Mouse (Mus musculus) heart, embryonic 11.5 days (tissue): ENCODE data around the gene Tll1. TPM values are rescaled to one million over a fixed set of nuclear protein-coding genes. Genes with fewer than 3 reads are reported as not detected.

ENCODE experiments used
- ATAC-seq: fragments of 200-750 bp; cut with Nextera tagmentation; replicated peaks from 2 replicates; pipeline ENCODE4 v1.8.0; 2017; ENCODE audit warnings: moderate library complexity; ENCODE audit not compliant: insufficient number of reproducible peaks, low FRiP score, low TSS enrichment
- H3K27ac ChIP-seq: fragments of 300-500 bp; sonication (generic); 2 replicates; pipeline ENCODE4 v1.5.1; 2014; ENCODE audit warnings: mild to moderate bottlenecking, low read depth, low read length
- H3K27me3 ChIP-seq: fragments of 300-500 bp; sonication (generic); 2 replicates; pipeline ENCODE4 v1.6.1; 2014; ENCODE audit warnings: mild to moderate bottlenecking, low read length, mixed read lengths; ENCODE audit not compliant: control insufficient read depth, insufficient read depth
- H3K36me3 ChIP-seq: fragments of 300-500 bp; sonication (generic); 2 replicates; pipeline ENCODE4 v1.6.1; 2014; ENCODE audit warnings: mild to moderate bottlenecking, low read length, moderate library complexity, mixed read lengths; ENCODE audit not compliant: control insufficient read depth, insufficient read depth
- H3K4me1 ChIP-seq: fragments of 300-500 bp; sonication (generic); 2 replicates; pipeline ENCODE4 v1.6.1; 2014; ENCODE audit warnings: low read length; ENCODE audit not compliant: control insufficient read depth, insufficient read depth
- H3K4me2 ChIP-seq: fragments of 300-500 bp; sonication (generic); 2 replicates; pipeline ENCODE4 v1.6.1; 2014; ENCODE audit warnings: mild to moderate bottlenecking, moderate library complexity
- H3K4me3 ChIP-seq: fragments of 300-500 bp; sonication (generic); 2 replicates; pipeline ENCODE4 v1.5.1; 2014; ENCODE audit warnings: low read depth, low read length
- H3K9ac ChIP-seq: fragments of 300-500 bp; sonication (generic); 2 replicates; pipeline ENCODE4 v1.6.1; 2014; ENCODE audit warnings: mild to moderate bottlenecking, low read depth, low read length, moderate library complexity
- H3K9me3 ChIP-seq: fragments of 300-500 bp; sonication (generic); replicated peaks from 2 replicates; pipeline ENCODE4 v1.6.1; 2016; ENCODE audit warnings: low read length; ENCODE audit not compliant: control insufficient read depth
- WGBS: fragments of 180-500 bp; shearing (Covaris S2); extraction: QIAGEN DNeasy Blood & Tissue Kit; methylation state at CpG from one replicate; pipeline ENCODE4 v1.1.7; 2014; ENCODE audit not compliant: insufficient replicate concordance; 5-methylcytosine and 5-hydroxymethylcytosine counted together
- polyA plus RNA-seq: library from polyadenylated mRNA; unstranded; fragments of >200 nt; fragmentation: Nextera tagmentation; extraction: Ambion mirVana; gene quantifications from 2 replicates; pipeline ENCODE4 v1.2.1, GENCODE M21; 2014

Tll1 gene
- polyA plus RNA-seq, 1 experiment from 2014 or later, result 1.5 TPM

DNA sequence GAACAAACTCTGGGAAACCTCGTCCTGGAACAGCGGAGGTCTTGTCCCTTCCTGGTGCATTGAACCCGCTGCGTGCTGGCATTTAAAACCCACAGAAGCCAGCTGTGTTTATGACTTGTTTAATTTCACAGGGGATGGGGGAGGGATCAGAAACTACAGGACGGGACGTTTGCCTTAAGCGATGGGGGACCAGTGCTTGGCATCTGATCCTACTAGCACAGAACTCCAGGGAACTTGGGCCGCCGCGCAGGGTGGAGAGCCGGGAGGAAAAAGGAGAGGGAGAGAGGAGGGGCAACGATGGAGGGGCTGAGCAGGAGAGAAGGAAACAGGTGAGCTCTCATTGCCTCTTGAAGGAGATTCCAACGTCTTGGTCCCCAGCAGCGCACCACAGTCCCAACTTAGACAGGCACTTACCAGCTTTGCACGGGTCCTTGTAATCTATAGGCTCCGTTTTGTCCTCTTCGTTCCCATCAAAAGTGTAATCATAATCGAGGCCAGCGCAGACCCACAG is 1.2 kb downstream of the Tll1 start:
- WGBS, result under 1% methylated on average over 19 of the region's 19 CpGs

DNA sequence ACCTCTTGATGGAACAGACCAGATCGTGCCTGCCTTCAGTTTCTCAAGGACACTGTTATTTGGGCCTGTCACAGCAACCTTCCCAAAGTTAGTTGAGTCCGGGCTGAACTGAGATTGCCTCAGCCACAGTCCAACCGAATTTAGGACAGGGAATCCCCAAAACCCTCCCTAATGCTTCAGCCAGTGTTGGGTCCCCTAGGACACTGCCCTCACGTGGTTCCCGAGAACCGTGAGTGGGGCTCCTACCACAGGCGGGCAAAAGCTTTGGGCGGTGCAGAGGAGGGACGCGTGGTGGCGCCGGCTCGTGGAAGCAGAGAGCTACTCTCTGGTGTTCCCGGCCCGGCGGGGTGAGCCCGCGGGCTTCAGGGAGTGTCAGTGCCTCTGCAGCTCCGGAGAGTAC is 1.9 kb downstream of the Tll1 start:
- peak overlapping the region; percentile 65 for H3K4me3 ChIP-seq
- WGBS, result under 1% methylated on average over 19 of the region's 19 CpGs
- peak; percentile 64; the same call in 1 of the 2 replicates for ATAC-seq

More for the DNA sequence above, 1.2 kb downstream of the Tll1 start:
- Histone ChIP-seq H3K9me3 (no peaks in the 10 kb centered on the region), H3K9ac (peak overlapping the region; percentile 73), H3K27ac (no peak overlapping the region; the same call in 1 of the 2 replicates), H3K4me1 (no peaks in the 10 kb centered on the region), H3K27me3 (peaks cover 2% of the 10 kb centered on the region; the same call in 1 of the 2 replicates), H3K4me3 (peak overlapping the region; percentile 65), H3K36me3 (no peaks in the 10 kb centered on the region), H3K4me2 (peak overlapping the region; percentile 99)
- 0 out of 2 replicates have a peak, but pooled peaks have one; percentile 16 for ATAC-seq

DNA sequence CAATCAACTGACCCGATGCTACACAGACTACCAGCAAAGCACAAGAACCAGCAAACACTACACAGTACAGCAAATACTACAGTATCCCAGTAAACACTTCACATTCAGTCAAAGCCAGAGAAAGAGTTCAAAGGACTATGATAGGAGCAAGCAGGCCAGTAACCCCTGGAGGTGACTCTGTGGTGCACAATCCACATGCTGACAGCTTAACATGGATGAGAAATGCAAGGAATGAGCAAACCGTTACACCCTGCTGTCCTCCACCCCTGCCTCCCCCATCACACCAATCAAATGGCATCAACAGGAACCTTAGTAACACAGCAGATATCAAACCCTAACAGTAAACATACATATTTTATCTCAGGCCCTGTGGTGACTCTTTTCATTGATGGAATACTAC is 7.7 kb downstream of the Tll1 start:
- Histone ChIP-seq H3K27ac (no peak overlapping the region), H3K9ac (no peak overlapping the region), H3K27me3 (no peaks in the 10 kb centered on the region), H3K4me1 (no peaks in the 10 kb centered on the region), H3K4me3 (no peak overlapping the region), H3K4me2 (no peak overlapping the region), H3K9me3 (no peaks in the 10 kb centered on the region), H3K36me3 (no peaks in the 10 kb centered on the region)
- WGBS, result 49% methylated on average over 2 of the region's 2 CpGs
- ATAC-seq, result peak; percentile 39; the same call in 1 of the 2 replicates

More for the DNA sequence above, 1.9 kb downstream of the Tll1 start:
- Histone ChIP-seq H3K27me3 (peaks cover 2% of the 10 kb centered on the region; the same call in 1 of the 2 replicates), H3K4me1 (no peaks in the 10 kb centered on the region), H3K36me3 (no peaks in the 10 kb centered on the region), H3K9me3 (no peaks in the 10 kb centered on the region), H3K9ac (peak overlapping the region; percentile 28; the same call in 1 of the 2 replicates), H3K27ac (no peak overlapping the region), H3K4me2 (peak overlapping the region; percentile 99)

DNA sequence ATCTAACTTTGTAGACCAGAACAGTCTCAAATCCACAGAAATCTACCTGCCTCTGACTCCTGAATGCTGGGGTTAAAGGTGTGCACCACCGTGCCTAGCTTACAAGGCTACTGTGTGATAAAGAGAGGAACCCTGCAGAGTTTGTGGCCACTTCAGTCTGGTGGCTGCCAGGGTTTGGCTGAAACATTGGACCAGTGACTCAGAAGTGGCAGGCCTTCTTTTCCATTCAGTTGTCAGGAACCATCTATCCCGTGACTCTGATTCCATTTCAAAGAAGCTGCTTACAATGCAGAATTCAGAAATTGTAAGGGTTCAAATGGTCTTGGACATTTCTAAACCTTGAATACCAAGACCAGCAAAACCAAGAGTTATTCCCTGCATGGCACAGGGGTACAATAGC is 12.7 kb downstream of the Tll1 start:
- no peak for ATAC-seq
- no peaks in the 10 kb centered on the region for H3K9me3 ChIP-seq
- H3K36me3 ChIP-seq, result no peaks in the 10 kb centered on the region
- H3K27ac ChIP-seq, result no peak overlapping the region
- H3K9ac ChIP-seq, result no peak overlapping the region
- H3K4me2 ChIP-seq, result no peak overlapping the region
- WGBS, result 60% methylated on average over 2 of the region's 2 CpGs
- no peaks in the 10 kb centered on the region for H3K27me3 ChIP-seq
- no peaks in the 10 kb centered on the region for H3K4me1 ChIP-seq
- H3K4me3 ChIP-seq, result no peak overlapping the region

DNA sequence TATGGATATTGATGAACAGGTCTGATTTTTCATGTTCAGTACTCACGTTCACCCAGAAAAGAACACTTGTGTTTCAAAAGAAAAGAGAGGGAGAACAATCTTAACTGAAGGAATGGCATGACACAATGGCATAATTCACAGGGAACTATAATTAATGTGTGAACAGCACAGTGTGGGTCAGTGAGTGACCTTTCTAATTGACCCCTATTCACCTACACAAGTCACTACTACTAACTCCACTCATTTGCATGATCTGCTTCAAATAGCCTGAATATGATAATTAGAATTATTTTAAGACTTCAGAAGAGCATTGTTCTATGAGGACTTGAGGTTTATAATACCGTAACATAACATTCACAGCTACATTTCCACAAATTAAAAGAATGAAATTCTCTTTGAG is 18.2 kb downstream of the Tll1 start:
- H3K4me2 ChIP-seq, result no peak overlapping the region
- no peaks in the 10 kb centered on the region for H3K9me3 ChIP-seq
- no peak overlapping the region for H3K4me3 ChIP-seq
- H3K27ac ChIP-seq, result no peak overlapping the region
- H3K27me3 ChIP-seq, result no peaks in the 10 kb centered on the region
- no peaks in the 10 kb centered on the region for H3K4me1 ChIP-seq
- ATAC-seq, result no peak
- 75% methylated on average over 2 of the region's 2 CpGs for WGBS
- no peaks in the 10 kb centered on the region for H3K36me3 ChIP-seq
- H3K9ac ChIP-seq, result no peak overlapping the region

DNA sequence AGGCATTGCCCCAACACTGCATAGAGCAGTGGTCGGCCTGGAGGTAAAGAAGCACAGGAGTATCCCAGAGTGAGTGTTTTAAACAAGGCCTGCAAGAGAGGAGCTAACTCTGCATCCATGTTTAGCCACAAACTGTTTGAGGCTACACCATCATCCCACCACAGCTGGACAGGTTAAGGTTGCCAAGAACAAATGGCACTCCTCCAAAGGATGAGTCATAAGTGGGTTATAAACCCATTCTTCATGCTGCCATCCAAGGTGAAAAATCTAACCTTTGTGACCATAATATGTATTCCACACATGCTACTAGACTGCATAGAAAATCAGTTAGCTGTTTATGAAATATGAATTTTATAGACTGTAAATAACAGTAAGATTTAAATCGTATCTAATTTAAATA is 29.1 kb downstream of the Tll1 start:
- no peak overlapping the region for H3K9ac ChIP-seq
- H3K36me3 ChIP-seq, result no peaks in the 10 kb centered on the region
- no peak for ATAC-seq
- H3K27me3 ChIP-seq, result no peaks in the 10 kb centered on the region
- no peak overlapping the region for H3K27ac ChIP-seq
- 79% methylated on average over 2 of the region's 2 CpGs for WGBS
- H3K4me1 ChIP-seq, result no peaks in the 10 kb centered on the region
- H3K4me2 ChIP-seq, result no peak overlapping the region
- no peaks in the 10 kb centered on the region for H3K9me3 ChIP-seq
- no peak overlapping the region for H3K4me3 ChIP-seq

DNA sequence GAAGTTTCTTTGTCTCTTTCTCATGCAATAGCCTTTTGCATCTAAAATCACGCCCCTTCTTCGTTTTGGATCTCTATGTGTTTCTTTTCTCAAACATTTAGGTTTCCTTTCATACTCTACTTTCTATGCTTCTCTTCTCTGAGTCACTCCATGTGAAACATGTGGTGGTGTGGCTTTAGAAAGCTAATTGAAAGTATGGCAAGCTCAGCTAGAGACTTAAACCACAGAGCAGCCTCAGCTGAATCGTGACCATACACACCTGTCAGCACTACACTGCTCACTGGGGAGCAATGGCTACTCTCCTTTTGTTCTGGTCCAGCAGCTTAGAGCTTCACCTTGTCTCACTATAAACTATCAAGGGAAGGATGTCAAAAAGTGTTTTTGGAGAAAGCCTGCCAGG is 31.2 kb downstream of the Tll1 start:
- WGBS, result 73% methylated on average over 3 of the region's 3 CpGs
- Histone ChIP-seq H3K4me3 (no peak overlapping the region), H3K36me3 (no peaks in the 10 kb centered on the region), H3K4me1 (no peaks in the 10 kb centered on the region), H3K9ac (no peak overlapping the region), H3K27me3 (no peaks in the 10 kb centered on the region), H3K27ac (no peak overlapping the region), H3K9me3 (no peaks in the 10 kb centered on the region), H3K4me2 (no peak overlapping the region)
- no peak for ATAC-seq

DNA sequence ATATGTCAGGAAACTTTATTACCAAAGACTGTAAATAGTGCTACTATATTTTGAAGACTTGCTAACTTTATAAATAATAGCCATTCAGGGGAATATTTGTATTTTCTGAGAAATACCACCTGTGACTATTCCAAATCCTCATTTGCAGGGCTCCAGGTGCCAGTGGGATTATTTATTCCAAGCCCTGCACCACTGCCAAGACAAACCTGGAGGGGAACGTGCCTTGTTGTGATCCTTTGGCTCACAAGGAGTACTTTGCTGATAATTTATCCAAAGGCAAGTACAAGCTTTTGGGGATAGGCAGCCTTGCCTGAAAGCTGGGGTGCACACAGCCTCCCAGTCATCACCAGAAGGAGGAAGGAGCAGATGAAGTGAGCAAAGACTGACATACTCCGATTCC is 32.3 kb downstream of the Tll1 start:
- Histone ChIP-seq H3K9ac (no peak overlapping the region), H3K36me3 (no peaks in the 10 kb centered on the region), H3K4me3 (no peak overlapping the region), H3K9me3 (no peaks in the 10 kb centered on the region), H3K4me1 (no peaks in the 10 kb centered on the region), H3K27me3 (no peaks in the 10 kb centered on the region), H3K4me2 (no peak overlapping the region), H3K27ac (no peak overlapping the region)
- WGBS, result 53% methylated on average over 2 of the region's 2 CpGs
- ATAC-seq, result no peak
